Mouse (Mus musculus) erythroblast, embryonic 14.5 days (primary cell): ENCODE data around the gene Omt2b.

Source experiments
- GATA1 ChIP-seq: IDR thresholded peaks from 2 replicates; pipeline ENCODE4 v1.6.1; 2012; ENCODE audit warnings: low read length, inconsistent platforms, mixed read lengths
- TAL1 ChIP-seq: IDR thresholded peaks from 3 replicates; pipeline ENCODE4 v1.6.1; 2012; ENCODE audit warnings: low read length, inconsistent platforms, mixed read lengths

GRCm38 (mm10) chr9:78351504-78352220, 24.3 kb downstream of the Omt2b start:
- no peak for TF ChIP-seq GATA1
- TF ChIP-seq TAL1, result no peak
